Mouse (Mus musculus) heart, adult 11 months (tissue): ENCODE data around the gene St5.

Source experiments
- DNase-seq: peaks from one replicate; pipeline ENCODE4 v3.0.0; 2022

The St5 gene

DNA sequence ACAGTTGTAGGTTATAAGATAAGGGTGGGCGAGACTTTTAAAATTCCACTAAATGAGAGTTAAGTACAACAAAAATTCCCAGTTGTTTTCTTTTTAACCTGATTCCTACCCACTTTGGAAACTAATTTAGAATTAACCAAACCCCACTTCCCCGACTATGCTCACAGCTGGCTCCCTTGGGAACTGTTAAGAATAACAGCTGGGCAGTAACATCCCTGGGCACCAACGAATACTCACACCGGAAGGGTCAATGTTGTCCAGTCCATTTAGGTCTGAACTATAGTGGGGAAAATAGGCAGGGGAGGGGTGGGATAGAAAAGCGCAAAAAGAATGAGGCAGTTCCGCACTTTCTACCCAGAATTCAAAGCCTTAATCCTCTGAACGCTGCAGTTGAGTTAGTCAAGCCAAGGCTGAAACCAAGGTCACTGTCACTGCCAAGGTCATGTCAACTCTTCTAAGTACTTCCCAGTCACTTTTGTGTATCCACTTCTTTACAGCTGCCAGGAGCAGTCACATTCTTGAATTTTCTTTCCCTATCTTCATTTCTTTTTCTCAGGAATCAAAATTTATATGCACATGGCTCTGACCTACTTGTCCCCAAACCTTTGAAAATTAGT is 96.3 kb downstream of the St5 start:
- DNase-seq: peak; percentile 91

DNA sequence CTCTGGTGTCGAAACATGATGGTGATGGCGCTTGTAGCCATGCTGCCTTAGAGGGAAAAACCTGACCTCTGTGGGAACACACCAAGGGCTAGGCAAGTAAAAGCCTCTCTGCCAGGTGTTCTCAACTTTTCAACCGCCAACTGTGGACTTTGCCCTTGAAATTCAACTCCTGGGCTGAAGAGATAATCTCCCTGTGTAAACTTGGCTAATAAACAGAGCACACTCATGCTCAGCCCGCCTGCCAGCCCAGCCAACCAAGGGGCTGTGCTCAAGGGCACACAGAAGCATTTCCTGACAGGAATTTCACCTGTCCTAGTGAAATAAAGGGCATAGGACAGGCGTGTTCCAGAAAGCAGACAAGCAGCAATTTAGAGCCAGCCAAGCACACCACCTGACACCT is 100.8 kb downstream of the St5 start:
- peak; percentile 95 for DNase-seq

DNA sequence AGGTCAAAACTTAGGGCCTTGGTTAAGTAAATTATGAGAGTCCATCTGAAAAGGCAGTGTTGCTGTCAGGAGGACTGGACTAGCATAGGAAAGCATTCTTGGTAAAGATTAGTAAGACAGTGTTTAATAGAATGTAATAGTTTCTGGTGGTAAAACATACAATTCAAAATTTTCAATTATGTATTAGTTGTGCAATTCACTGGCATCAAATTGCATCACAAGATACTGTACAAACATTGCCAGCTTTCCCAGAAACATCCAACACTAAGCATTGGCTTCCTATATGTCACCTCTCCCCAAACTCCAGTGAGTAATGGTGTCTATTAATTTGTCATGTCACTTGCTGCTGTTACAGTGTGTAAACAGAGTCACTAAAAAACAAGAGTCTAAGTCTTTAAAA is 101.4 kb downstream of the St5 start:
- no peak for DNase-seq

DNA sequence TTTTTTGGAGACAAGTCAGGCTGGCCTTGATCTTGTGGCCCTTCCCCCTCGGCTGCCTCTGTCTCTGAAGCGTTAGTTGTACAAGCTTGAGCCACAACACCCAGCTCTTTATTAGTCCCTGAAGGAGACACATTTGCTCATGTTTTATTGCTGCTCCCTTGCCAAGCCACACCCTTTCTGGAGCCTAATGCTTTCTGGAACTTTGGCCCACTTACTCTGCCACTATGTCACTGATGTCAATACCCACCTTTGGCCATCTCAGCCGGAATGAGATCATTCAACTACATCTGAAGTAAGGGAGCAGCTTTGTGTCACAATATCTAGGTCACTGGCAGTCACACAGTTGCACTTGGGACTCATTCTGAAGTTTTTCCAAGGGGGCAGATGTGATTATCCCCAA is 102.7 kb downstream of the St5 start:
- peak; percentile 95 for DNase-seq

DNA sequence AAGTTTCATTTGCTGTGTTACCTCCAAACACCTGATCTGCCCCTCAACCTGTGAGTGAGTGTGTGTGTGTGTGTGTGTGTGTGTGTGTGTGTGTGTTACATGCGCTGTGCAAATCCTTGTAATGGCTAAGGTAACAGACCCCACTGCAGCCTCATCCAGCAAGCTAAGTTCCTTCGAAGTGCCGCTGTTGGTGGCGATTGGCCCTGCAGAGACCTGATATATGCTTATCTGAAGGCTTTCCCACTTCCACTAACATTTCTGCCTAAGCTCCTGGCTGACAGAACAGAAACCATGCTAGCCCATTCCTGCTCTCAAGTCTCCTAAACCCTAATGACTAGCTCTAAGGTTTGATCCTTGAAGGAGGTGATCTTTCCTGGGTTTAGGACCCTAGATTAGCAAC is 103.4 kb downstream of the St5 start:
- no peak for DNase-seq

DNA sequence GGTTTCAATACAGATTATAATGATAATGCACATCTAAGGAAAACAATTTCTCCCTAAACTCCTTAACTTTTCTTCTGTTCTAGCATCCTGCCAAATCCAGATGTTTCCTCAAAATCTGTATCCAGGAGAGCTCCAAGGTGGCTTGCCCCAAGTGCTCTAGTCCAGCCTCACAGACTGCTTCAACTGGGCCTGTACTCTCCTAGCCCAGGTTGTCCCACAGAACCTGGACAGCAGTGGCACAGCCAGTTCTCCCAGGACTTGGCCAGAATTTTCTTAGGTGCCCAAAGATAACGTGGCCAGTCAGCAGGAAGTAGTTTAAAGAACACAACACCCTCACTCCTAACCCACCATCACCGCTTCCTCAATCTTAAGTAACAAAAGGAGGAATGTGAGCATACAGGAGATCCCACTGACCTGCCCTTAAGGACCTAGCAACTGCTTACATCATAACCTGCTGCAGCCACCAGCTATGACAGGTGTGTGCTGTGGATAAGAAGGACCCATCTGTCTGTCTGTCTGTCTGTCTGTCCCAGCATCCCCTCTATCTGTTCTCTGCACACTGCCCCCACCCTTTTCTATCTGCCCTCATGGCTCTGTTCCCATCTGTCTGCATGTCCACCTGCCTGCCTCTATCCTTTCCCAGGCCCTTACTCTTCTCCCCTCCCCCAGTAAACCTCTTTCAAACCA is 108.4 kb downstream of the St5 start:
- DNase-seq: no peak

DNA sequence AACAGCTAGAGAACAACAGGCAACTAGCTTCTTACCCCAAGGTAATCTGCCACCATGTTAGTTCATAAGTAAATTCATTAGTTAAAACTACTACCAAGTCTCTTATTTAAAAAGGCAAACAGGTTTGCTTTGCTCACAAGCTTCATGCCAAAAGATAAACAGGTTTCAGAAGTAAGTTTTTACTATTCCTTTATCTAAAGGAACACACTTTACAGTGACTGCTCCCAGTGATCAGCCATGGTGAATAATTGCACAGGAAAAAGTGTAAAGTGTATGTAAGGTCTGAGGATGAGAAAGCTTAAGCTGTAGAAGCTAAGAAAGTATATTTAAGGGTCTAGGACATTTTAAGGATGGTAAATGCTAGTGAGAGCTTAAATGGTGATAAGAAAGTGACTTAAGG is 109.4 kb downstream of the St5 start:
- no peak for DNase-seq

DNA sequence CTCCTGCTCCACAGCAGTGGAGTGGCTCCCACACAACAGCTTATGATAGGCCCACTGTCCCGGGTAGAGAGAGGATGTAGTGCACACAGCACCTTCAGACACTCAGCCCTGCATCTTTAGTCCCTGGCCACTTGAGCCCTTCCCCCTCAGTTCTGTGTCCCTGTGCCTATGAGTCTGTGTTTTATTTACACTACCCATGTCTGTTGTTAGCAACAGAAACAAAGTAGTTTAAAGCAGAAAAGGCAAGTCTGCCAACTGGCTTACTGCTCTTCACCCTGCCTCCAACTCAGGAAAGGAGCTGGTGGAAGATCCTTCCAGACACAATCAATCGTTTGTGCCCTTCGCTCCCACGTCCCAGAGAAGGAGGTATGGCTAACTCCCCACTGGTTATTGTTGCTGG is 111.2 kb downstream of the St5 start:
- peak; percentile 95 for DNase-seq

DNA sequence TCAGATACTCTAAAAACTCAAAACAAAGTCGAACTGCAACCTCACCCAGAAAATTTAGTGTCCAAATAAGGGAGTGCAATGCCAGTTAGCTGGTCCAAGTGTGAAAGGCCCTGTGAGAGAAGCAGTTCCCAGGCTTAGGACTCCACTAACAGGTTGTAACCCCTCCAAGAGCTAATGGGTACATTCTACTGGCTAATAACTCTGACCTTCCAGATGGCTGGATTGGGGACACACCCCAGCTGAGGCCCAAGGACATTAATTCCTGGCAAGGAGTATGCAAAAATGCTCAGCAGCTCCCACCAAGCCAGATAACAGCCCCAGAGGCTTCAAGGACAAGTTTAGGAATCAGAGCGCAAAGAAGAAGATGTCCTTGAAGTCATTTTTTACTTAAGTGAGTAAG is 112.8 kb downstream of the St5 start:
- peak; percentile 96 for DNase-seq

DNA sequence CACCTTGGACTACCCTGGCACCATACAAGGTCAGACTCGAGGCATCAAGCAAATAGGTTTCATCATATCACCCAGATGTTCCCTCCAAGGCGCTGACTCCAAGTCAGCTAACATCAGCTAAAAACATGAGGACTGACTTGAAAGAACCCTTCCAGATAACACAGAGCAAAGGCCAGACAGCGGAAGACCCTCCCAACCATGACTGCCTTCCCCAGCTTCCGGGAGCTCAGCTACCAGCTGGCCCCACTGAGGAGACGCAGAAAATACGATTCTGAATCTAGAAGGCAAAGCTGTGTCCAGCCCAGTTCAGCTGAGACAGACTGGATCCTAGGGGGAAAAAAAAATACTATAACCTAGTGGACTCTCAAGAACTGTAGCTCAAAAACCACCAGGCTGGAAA is 114.4 kb downstream of the St5 start:
- peak; percentile 94 for DNase-seq

DNA sequence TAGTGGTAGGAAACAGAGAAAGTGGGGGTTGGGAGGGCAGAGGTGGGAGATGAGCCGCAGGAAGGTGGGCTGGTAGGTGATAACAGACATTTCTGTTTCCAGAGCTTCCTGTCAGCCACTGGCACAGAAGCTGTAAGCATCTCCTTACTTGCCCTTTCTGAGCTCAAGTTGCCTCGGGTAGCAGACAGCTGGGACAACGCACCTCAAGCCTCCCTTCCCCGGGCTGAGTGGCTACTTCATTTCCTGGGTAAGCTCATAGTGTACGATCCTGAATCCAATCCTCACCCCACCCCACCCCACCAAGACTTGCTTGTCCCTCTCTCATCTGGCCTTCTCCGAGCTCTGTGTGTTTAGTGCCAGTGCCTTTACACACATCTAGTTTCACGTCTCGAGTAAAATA is 115.3 kb downstream of the St5 start:
- peak; percentile 92 for DNase-seq

DNA sequence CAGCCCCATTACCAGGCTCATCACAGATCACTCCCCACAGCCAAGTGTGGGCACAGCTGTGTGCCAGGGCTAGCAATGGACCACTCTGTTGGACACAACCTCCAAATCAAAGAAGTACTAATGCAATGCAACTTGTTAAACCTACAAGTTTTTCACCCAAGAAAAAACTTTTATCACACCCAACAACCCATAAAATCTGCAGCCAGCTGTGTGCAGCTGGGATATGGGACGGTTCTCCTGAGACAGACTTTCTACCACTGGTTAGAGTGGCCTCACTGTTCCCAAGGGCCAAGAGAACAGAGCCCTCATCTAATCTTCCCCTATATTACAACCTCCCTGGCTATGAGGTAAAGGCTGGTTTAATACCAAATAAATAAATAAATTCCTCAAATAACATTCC is 118.9 kb downstream of the St5 start:
- peak; percentile 95 for DNase-seq

DNA sequence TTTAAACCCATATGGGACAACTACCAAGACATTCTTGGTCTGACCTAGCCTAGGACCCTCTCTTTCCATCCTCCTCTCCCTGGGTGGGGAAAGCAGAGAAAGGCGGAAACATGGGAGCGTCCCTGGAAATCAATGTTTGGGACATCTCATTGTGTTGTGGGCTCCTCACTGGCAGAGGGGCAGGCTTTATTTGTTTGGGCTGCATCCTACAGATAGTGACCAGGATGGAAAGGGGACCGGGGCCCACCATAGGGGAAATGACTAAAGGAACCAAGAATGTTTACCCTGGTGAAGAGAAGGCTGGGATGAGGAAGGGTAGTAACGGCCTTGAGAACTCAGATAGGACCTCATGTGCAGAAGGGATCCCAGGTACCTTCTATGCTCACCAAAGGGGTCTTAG is 122.9 kb downstream of the St5 start:
- DNase-seq: peak; percentile 87

DNA sequence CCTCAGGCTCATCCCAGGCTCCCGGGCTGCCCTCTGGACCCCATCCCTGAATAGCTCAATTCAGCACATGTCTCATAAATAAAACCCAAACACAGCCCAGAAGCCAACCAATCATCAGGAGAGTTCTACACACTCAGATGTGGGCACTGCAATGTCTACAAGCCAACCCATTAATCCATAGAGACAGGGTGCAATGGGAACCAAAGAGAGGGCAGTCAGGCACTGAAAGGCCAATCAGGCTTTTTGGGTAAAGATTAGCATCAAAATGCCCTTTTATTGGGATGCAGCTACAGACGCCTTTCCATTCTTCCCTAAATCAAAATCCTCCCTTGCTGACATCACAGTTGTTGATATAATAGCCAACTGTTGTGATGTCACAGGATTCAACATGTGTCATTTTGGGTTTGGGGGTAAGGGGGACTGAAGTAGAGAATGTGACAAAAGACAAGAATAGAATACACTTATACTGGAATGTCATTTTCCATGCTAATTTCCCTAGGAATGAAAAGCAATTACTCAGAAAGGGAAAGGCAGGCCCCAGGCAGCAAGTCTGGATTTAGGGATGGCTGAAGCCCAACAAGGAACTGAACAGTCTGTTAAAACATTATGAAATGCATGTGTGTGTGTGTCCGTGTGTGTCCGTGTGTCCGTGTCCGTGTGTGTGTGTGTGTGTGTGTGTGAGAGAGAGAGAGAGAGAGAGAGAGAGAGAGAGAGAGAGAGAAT is 123.7 kb downstream of the St5 start:
- peak; percentile 89 for DNase-seq

DNA sequence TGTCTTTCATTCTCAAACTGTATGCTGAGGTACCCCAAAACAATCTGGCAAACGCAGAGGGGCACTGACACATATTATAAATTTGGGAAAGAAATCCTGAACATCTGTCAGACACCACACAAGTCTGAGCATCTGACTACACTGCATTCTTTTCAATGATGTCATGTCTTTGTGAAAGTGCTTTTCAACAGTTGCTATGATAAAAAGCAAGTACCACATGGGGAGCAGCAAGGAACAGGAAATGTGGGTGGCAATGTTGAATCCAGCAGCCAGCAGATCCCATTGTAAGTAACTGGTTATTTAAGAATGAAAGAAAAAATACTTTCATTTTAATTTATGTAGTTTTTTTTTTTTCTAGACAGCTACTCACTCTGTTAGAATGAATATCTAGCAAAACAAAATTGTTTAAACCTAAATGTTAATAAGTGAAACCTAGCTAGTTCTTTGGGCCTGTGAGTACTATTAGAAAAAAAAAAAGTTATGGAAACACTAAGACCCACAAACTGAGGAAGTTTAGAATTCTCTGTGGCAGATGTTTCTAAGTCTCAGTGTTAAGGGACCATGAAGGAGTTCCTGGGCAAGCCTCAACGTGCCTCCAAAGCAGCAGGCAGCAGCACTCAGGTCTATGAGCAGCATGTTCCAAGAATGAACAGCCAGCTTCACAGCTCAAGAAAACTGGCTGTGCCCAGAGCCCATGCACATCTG is 124.4 kb downstream of the St5 start:
- peak; percentile 86 for DNase-seq

DNA sequence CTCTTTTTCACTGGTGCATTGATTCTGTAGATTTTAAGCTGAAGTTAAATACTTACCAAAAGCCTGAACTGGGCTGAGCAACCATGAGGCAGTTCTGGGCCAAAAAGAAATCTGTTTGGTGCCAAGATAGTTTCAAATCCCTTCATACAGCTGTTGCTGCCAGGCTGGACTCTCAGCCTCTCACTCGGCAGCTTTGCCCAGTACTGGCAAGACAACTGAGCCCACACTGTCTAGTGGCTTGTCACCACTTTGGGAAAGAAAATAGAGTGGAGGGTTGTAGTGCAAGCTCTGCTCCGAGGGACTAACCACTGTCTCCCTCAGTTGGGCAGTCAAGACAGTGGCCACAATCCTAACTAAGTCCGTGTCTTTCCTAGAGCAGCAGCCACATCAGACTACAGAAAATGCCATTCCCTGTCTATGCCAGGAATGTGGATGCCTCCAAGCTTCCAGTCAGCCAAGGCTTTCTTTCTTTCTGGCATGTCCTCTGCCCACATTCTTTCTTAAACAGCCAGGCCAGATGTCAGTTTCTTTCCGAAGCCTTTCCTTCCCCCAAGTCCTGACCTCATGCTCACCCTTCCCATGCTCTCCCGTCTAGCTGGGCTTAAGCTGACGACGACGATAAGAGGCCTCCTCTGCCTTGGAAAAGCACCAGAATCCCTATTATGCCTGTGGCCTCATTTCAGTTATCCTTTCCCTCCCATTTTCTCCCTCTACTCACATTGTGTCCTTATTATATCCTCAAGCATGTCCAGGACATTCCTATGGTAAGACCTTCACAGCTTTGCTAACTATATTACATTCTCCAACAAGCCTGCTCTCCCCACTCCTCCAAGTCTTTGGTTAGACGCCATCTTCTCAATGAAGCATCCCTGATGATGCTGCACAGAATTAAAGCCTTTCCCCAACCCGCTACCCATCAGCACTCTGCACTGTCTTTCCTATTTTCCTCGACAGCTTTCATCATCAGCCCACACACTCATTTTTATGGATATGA is 126.8 kb downstream of the St5 start:
- peak; percentile 96 for DNase-seq

DNA sequence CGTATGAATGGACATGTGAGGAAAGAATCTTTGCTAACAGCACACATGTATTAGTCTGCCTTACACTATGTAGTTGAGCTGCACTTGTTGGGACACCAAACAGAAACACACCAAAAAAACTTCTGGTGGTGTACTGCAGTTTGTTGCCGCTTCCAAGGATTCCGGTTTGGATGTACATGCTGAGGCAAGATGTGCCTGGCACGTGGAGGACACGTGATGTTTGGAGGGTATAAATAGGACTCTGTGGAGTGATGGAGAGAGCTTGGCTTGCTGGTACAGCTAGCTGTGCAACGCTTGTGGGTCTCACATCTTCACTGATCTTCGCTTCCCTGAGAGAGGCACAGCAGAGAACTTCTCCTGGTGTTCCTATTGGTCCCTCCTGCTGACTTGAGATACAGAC is 129.2 kb downstream of the St5 start:
- peak; percentile 91 for DNase-seq

DNA sequence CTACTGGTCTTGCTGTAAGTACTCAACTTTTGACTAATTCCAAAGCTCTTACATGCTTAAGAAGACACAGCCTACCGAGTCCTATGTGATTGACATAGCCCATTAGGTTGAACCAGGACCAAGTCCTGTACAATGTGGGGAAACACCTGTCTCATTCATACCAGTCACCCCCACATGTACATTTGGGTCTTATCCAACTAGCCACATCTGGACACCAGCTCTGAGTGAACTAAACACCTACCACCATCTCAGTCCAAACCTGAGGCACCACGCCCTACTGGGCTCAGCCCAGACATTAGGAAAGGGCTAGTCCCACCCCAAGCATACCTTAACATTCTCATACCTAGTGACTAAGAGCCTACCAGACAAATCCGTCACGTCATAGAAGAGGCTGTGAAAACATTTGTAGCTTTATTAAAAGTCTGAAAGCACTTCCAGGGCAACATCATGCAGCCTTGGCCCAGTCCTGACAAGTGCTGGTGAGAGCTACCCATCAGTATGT is 135.0 kb downstream of the St5 start:
- peak; percentile 93 for DNase-seq

DNA sequence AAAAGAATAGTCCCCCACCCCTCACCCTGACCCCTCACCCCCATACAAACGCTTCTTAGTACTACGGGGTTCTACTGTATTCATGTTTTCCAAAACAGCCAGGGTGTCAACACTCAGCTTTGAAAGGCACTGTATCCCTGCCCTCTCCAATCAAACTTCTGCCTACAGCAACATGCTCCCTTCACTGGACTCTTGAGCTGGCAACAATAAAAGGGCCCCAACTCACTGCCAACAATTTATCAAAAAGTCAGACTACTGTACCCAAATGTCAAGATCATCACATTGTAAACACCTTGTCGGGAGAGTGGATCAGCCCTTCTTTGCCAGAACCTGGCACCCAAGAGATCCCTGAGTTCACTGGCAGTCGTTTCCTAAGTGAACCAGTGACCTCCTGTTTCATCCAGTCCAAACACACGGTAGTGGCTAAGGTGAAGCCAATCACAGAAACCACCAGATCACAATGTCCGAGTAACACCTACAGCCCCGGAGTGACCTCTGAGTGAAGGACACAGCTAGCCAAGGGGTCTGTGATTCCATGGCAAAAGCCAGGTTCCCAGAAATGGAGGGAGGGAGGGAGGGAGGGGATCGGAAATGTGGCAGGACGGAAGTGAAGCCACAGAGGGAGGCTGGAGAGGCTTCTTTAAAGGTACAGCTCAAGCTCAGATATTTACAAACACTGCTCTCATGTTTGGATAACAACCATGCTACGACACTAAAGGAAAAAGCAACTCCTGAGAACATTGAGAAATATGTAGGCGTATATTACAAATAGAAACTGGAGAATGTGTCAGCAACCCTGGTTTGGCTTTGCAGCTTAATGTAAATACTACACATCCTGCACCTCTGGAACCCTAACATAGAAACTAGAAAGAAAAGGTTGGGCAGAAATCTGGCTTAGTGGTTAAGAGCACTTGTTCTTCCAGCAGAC is 136.3 kb downstream of the St5 start:
- DNase-seq: peak; percentile 90

DNA sequence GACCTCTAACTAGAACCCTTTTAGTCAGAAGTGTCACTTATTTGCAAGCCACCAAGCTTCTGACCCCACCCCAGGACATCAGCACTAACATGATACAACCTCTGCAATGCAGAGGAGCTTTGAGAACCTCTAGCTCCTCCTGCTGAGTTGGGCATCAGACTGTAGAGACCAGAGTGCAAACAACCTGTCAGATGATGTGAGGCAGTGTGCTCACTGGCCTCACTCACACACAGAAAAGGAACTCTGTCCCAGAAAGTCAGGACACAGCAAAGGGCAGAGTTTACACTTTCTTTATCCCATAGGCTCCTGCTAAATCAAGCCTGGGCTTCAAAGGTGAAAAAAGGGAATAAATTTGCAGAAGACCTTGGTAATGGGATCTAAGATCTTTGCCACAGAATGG is 137.1 kb downstream of the St5 start:
- peak; percentile 70 for DNase-seq

DNA sequence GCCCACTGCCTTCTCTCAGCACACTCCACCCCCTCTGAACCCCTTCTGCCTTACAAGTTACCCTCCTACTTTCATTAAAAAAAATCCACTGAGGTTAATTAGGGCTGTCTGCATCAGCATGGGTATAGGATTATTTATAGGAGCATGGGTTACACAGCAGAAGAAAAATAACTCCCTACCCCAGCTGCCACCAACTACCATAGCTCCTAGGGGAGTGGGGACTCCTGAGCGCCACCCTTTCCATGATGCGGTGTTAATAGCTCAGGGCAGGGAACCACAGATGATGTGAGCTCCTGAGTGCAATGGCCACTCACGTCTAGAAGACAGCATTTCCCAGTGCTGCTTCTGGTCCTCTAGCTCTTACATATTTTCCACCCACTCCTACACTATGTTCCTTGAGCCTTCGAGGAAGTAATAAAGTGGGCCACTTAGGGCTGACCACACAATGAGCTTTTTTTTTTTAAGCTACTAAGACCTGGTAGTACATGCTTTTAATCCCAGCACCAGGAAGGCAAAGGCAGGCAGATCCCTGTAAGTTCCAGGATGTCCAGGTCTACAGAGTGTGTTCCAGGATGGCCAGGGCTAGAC is 139.5 kb downstream of the St5 start:
- DNase-seq: no peak
